Mouse (Mus musculus): Measurements from ENCODE around the gene Gdpd1. TPM values are rescaled to one million over a fixed set of nuclear protein-coding genes. Genes with fewer than 3 reads are reported as not detected.

Gene Gdpd1
- polyA plus RNA-seq, 1 experiment from 2014 or later = 23.1 TPM

DNA sequence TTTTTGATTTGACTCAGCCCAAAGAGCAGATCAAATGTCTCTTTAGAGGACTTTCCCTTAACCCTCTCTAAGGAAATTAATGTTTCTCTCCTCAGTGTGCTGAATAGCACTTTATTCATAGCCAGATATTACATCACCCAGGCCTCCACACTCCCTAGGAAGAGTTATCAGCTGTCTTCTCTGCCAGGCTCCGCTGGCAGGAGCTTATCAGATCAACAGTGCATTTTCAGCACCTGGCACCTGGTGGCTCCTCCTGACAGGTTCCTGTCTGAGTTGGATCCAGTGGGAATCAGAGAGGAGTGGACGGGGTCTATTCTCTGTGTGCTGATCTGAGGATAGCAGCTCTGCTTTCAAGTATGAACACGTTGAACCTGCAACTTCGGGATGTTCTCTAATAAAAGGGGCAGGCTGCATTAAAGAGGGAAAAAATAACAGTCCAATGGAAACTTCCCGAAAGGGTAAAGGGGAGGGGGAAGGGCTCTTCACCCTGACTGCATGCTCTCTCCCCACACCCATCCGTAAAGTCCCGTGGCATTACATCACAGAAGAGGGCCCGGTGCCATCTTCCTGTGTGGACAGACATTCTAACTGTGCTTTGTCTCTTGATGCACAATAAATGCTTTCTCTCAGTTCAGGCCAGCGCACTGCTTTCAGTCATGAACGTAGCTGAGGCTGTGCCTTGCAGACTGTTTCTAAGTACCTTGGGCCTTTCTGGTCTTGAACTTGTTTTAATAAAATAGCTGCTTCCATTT lies 71.6 kb downstream of the Gdpd1 start:
- no peaks in the 10 kb centered on the region for H3K27me3 ChIP-seq (replicated peaks)
- no peaks in the 10 kb centered on the region for H3K36me3 ChIP-seq
- no peak overlapping the region for H3K4me2 ChIP-seq
- H3K9me3 ChIP-seq = no peaks in the 10 kb centered on the region
- no peak overlapping the region for H3K4me3 ChIP-seq
- H3K4me1 ChIP-seq = peaks cover 17% of the 10 kb centered on the region
- WGBS = 55% methylated on average over 10 of the region's 10 CpGs
- no peak overlapping the region for H3K9ac ChIP-seq
- peak overlapping the region; percentile 67; the same call in 1 of the 2 replicates for H3K27ac ChIP-seq (replicated peaks)
- ATAC-seq (ENCODE audit: extremely low read depth, insufficient number of reproducible peaks, low FRiP score, low TSS enrichment) = no peak

DNA sequence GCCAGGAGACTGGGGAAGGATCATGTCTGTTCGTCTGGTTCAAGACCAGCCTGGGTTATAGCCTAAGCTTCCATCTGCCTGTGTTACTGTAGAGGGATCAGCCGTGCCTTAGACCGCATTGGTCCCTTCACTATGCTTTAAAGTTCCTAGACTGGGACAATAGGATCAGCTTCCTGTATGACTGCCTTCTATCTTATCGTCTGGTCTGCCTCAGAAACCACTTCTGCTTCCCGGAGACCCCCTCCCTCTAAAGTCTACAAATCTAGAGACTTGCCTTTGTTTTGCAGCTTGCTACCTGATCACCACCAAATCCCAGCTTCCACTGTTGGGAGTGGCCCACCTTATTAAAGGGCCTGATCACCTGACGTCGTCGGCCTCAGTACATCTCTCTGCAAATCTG lies 72.6 kb downstream of the Gdpd1 start:
- no peaks in the 10 kb centered on the region for H3K9me3 ChIP-seq
- no peak overlapping the region for H3K27ac ChIP-seq (replicated peaks)
- WGBS = 59% methylated on average over 8 of the region's 8 CpGs
- H3K27me3 ChIP-seq (replicated peaks) = no peaks in the 10 kb centered on the region
- ATAC-seq (ENCODE audit: extremely low read depth, insufficient number of reproducible peaks, low FRiP score, low TSS enrichment) = no peak
- no peak overlapping the region for H3K4me2 ChIP-seq
- H3K4me3 ChIP-seq = no peak overlapping the region
- H3K36me3 ChIP-seq = no peaks in the 10 kb centered on the region
- no peak overlapping the region for H3K9ac ChIP-seq
- H3K4me1 ChIP-seq = peaks cover 17% of the 10 kb centered on the region

DNA sequence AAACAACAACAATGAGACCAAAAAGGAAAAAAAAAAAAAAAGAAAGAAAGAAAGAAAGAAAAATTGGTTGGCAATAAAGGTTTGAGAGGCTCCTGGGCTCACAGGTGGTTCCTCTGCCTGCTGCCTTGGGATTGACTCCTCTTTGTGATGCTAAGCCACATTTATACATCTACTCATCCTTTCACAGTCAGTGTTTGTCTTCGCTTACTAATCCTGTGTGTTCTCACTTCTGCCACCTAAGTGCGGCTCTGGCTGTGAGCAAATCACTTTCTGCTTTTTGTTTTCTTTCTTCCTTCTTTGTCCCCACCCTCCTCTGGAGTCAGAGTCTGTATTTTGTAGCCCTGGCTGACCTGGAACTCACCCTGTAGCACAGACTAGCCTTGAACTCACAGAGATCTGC lies 77.6 kb downstream of the Gdpd1 start:
- no peak overlapping the region for H3K4me2 ChIP-seq
- no peaks in the 10 kb centered on the region for H3K36me3 ChIP-seq
- no peaks in the 10 kb centered on the region for H3K9me3 ChIP-seq
- peaks cover 37% of the 10 kb centered on the region for H3K4me1 ChIP-seq
- no peak overlapping the region for H3K4me3 ChIP-seq
- H3K27me3 ChIP-seq (replicated peaks) = no peaks in the 10 kb centered on the region
- H3K9ac ChIP-seq = peak overlapping the region; percentile 50; the same call in 1 of the 2 replicates
- 67% methylated on average over 2 of the region's 2 CpGs for WGBS
- no peak for ATAC-seq (ENCODE audit: extremely low read depth, insufficient number of reproducible peaks, low FRiP score, low TSS enrichment)
- H3K27ac ChIP-seq (replicated peaks) = no peak overlapping the region

DNA sequence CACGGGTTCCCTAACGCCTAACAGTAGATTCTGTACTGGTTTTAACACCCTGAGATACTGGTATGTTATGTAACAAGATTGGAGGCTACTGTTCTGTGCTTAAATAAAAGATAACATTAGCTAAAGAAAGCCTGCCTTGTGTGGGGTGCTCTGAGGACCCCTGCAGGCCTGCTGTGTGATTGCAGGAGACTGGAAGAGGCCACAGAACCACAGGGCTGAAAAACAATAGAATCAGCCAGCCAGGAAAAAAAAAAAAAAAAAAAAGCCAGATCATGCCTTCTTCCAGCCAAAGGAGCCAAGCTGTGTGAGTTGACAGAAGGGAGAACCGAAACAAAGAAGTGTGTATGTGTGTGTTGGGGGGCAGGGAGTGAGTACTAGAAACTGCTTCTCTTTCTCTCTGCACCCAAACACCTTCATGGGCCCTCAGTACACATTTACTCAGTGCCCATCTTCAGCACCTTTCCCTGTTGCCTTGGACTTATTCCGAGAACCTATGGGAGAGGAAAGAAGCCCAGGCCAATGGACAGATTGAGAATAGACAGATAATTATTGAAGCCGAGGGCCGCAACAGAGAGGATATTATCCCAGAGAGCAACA lies 78.1 kb downstream of the Gdpd1 start:
- WGBS = 37% methylated on average over 6 of the region's 6 CpGs
- peak overlapping the region; percentile 98 for H3K27ac ChIP-seq (replicated peaks)
- peak overlapping the region; percentile 50 for H3K9ac ChIP-seq

DNA sequence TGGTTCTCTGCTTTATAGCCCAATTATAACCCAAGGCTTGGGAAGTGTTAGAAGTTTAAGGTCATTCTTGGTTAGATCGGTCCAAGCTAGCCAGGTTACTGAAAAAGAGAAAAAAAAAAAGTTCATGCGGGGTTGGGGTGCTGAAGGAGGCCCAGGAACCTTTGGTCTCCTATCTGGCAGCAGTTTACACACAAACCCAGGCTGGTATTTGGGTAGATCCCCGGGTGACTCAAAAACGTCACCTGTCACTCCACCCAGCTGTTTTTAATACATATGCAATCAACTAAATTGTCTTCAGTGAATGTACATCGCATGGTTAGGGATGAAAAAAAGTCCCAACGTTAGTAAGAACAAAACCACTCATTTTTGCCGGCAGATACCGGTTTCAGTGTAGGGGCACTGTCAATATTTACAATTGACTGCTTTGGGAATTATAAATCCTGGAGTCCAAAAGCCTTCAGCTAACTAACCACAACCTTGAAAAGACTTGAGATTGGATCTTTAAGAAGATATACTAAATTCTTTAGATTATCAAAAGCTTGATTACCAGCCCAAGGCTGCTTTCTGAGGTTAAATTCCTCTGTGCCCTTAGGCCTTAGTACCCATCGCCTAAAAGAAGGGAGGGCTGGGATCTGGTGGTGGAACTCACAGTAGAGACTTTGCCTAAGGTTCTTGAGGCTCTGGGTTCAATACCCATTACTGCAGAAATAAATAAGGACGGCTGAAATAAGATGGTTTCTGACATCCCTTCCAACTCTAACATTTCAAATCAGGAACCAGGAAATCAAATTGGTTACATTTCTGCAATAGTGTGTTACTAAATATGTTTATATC lies 78.9 kb downstream of the Gdpd1 start:
- Histone ChIP-seq H3K4me2 (no peak overlapping the region; the same call in 1 of the 2 replicates), H3K27ac (replicated peaks) (peak overlapping the region; percentile 98), H3K4me3 (no peak overlapping the region), H3K4me1 (peaks cover 46% of the 10 kb centered on the region), H3K27me3 (replicated peaks) (no peaks in the 10 kb centered on the region), H3K9me3 (no peaks in the 10 kb centered on the region), H3K36me3 (0 out of 2 replicates have a peak, but pooled peaks cover 4% of the 10 kb centered on the region), H3K9ac (peak overlapping the region; percentile 76; the same call in 1 of the 2 replicates)
- 53% methylated on average over 10 of the region's 10 CpGs for WGBS
- no peak for ATAC-seq (ENCODE audit: extremely low read depth, insufficient number of reproducible peaks, low FRiP score, low TSS enrichment)

More for the DNA sequence above, 78.1 kb downstream of the Gdpd1 start:
- H3K9me3 ChIP-seq = no peaks in the 10 kb centered on the region
- no peak overlapping the region for H3K4me3 ChIP-seq
- H3K27me3 ChIP-seq (replicated peaks) = no peaks in the 10 kb centered on the region
- no peak overlapping the region for H3K4me2 ChIP-seq
- no peak for ATAC-seq (ENCODE audit: extremely low read depth, insufficient number of reproducible peaks, low FRiP score, low TSS enrichment)
- H3K4me1 ChIP-seq = peaks cover 39% of the 10 kb centered on the region
- H3K36me3 ChIP-seq = 0 out of 2 replicates have a peak, but pooled peaks cover under 1% of the 10 kb centered on the region

DNA sequence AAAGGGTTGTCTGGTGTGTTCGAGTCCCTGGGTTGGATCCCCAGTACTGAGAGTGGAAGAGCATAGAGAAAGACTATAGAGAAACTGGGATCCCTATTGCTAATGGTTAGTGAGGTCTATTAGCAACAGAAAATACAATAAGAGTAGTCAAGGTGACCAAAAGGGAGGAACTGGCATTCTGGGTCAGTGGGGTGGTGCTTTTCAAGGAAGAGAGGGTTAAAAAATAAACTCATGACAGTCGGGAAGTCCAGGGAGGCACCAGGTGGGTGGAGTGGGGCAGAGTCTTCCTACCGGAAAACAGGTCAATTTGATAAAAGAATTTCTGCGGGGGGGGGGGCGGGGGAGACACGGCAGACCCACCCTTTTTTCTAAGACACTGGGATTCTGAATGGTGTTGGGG lies 79.5 kb downstream of the Gdpd1 start:
- WGBS = 20% methylated on average over 6 of the region's 6 CpGs
- H3K9ac ChIP-seq = peak overlapping the region; percentile 76

DNA sequence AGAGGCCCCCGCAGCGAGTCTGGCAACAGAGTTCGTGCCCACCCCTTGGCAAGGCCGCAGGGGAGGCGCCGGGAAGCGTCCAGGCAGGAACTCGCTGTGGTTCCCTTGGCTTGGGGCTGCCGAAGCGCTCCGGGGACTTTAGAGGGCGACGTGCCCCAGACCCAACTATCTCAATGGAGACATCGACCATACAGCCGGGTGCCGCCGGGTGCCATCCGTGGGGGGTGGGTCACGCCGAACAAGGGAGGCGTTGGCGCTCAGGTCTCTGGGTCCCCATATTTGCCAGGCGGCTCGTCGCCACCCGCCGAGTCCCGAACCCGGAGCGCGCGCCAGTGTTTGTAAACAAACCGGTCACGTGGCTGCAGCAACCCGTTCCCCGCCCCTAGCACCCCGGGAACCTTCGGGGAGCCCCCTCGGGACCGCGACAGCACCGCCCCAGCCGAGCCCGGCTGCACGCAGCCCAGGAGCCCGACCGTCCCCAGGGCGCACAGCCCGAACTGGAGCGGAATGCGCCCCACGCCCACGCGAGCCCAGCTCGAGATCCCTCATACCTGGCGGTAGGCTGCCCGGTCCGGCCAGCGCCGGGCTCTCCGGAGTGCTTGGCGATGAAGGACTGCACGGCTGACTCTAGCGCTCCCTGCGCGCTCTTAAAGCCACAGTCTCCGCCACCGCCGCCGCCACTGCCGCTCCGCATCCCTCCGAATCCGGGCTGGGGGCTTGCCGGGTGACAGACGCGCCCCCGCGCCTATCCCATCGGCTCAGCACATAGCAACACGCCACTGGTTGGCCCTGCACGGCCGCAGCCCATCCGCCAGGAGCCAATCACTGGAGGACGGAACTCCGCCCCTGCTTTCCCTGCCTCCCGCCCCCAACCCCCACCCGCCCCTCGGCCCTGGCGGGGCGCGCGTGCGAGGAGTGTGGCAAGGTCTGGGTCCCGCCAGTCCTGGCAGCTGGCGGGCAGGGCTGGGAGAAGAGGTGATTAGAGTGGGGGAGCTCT lies 80.5 kb downstream of the Gdpd1 start, which contains the start of gene Ypel2:
TSS of gene Ypel2 (minus strand) at position 667 of the 997 bp plus-strand sequence.
- peak; percentile 94 for ATAC-seq (ENCODE audit: extremely low read depth, insufficient number of reproducible peaks, low FRiP score, low TSS enrichment)
- Histone ChIP-seq H3K4me3 (peak within 1 kb of the TSS; percentile 92), H3K36me3 (peaks cover 13% of the 10 kb centered on the region), H3K27ac (replicated peaks) (peak within 1 kb of the TSS; percentile 98), H3K9me3 (no peaks in the 10 kb centered on the region), H3K4me1 (peaks cover 63% of the 10 kb centered on the region), H3K4me2 (peak within 1 kb of the TSS; percentile 79), H3K9ac (peak within 1 kb of the TSS; percentile 95), H3K27me3 (replicated peaks) (no peaks in the 10 kb centered on the region)
- WGBS = under 1% methylated on average over 96 of the region's 96 CpGs

More for the DNA sequence above, 79.5 kb downstream of the Gdpd1 start:
- Histone ChIP-seq H3K27ac (replicated peaks) (peak overlapping the region; percentile 98), H3K4me3 (peak overlapping the region; percentile 92), H3K4me1 (peaks cover 53% of the 10 kb centered on the region), H3K27me3 (replicated peaks) (no peaks in the 10 kb centered on the region), H3K36me3 (peaks cover 5% of the 10 kb centered on the region; the same call in 1 of the 2 replicates), H3K9me3 (no peaks in the 10 kb centered on the region), H3K4me2 (peak overlapping the region; percentile 79)
- ATAC-seq (ENCODE audit: extremely low read depth, insufficient number of reproducible peaks, low FRiP score, low TSS enrichment) = no peak

DNA sequence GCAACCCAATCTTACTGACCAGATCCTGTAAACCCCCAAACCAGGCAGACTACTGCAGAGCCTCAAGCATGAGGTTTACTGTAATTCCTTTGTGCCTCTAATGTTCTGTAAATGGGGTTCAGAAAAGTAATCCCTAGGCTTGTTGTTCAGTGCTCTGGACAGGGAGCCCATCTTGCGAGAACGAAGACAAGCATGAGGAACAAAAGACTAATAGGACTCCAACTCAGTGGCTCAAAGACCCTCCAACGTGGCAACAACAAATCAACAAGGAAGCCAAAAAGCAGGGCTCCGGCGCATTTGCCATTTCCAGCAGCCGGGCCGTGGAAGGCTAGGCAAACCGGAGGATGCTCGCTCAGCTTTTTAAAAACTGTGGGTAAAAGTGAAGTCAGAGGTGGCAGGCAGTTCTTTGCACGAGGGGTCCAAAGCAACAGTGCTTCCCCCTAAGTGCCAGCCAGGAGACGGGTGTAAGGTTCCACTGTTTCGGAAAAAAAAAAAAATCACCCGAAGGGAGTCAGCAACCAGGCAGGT lies 81.3 kb downstream of the Gdpd1 start:
- WGBS = 1% methylated on average over 13 of the region's 13 CpGs
- no peak for ATAC-seq (ENCODE audit: extremely low read depth, insufficient number of reproducible peaks, low FRiP score, low TSS enrichment)

DNA sequence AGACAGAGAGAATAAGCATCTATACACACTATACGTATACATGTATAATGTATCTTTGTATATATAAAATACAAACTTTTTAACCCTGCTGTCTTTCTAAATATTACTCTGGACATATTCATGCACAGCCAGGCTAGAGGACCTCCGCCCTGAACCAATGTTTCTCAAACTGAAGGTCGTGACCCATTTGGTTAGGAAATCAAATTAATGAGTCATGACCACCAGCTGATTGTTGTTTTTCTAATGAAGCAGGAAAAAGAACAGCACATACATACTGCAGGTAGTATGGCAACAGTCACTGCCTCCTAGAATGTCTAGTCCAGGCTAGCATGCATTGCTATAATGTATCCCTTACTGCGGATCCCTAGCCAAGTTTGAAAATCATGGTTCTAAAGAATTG lies 82.6 kb downstream of the Gdpd1 start:
- peaks cover 76% of the 10 kb centered on the region for H3K4me1 ChIP-seq
- H3K27ac ChIP-seq (replicated peaks) = no peak overlapping the region
- no peak for ATAC-seq (ENCODE audit: extremely low read depth, insufficient number of reproducible peaks, low FRiP score, low TSS enrichment)
- no peaks in the 10 kb centered on the region for H3K9me3 ChIP-seq
- H3K4me2 ChIP-seq = peak overlapping the region; percentile 79
- H3K4me3 ChIP-seq = peak overlapping the region; percentile 92
- H3K27me3 ChIP-seq (replicated peaks) = no peaks in the 10 kb centered on the region
- H3K9ac ChIP-seq = peak overlapping the region; percentile 95
- WGBS = 83% methylated on average over 4 of the region's 4 CpGs
- H3K36me3 ChIP-seq = peaks cover 19% of the 10 kb centered on the region

More for the DNA sequence above, 81.3 kb downstream of the Gdpd1 start:
- Histone ChIP-seq H3K36me3 (peaks cover 13% of the 10 kb centered on the region), H3K9ac (peak overlapping the region; percentile 95), H3K4me1 (peaks cover 71% of the 10 kb centered on the region), H3K27ac (replicated peaks) (peak overlapping the region; percentile 98), H3K4me3 (peak overlapping the region; percentile 92), H3K9me3 (no peaks in the 10 kb centered on the region), H3K27me3 (replicated peaks) (no peaks in the 10 kb centered on the region), H3K4me2 (peak overlapping the region; percentile 79)

DNA sequence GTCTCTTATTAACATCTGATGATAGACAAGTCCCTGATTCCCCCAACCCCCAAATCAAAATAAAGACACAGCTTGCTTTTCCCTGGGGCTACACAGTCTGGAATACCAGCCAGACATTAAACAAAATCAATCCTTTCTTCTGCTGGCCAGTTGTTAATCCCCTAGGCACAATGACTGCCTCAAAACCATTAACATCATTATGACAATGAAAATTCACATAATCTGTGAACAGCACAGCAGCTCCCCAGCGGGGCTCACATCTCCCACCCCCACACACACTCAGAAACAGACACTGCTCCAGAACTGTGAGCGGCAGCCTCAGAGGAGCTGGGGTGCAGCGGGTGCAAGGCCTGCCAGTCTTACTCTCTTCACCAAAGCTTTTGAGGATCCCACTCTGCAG lies 83.6 kb downstream of the Gdpd1 start:
- Histone ChIP-seq H3K4me2 (peak overlapping the region; percentile 49), H3K27me3 (replicated peaks) (no peaks in the 10 kb centered on the region), H3K9me3 (no peaks in the 10 kb centered on the region), H3K4me3 (peak overlapping the region; percentile 6; the same call in 1 of the 2 replicates), H3K36me3 (peaks cover 19% of the 10 kb centered on the region), H3K27ac (replicated peaks) (peak overlapping the region; percentile 37; the same call in 1 of the 2 replicates), H3K4me1 (peaks cover 73% of the 10 kb centered on the region), H3K9ac (peak overlapping the region; percentile 69)
- no peak for ATAC-seq (ENCODE audit: extremely low read depth, insufficient number of reproducible peaks, low FRiP score, low TSS enrichment)
- WGBS = 70% methylated on average over 3 of the region's 3 CpGs

All from heart, embryonic 13.5 days (tissue).